Comparison of ENCODE assay signal across 8 mouse cellular contexts in the genomic region with DNA sequence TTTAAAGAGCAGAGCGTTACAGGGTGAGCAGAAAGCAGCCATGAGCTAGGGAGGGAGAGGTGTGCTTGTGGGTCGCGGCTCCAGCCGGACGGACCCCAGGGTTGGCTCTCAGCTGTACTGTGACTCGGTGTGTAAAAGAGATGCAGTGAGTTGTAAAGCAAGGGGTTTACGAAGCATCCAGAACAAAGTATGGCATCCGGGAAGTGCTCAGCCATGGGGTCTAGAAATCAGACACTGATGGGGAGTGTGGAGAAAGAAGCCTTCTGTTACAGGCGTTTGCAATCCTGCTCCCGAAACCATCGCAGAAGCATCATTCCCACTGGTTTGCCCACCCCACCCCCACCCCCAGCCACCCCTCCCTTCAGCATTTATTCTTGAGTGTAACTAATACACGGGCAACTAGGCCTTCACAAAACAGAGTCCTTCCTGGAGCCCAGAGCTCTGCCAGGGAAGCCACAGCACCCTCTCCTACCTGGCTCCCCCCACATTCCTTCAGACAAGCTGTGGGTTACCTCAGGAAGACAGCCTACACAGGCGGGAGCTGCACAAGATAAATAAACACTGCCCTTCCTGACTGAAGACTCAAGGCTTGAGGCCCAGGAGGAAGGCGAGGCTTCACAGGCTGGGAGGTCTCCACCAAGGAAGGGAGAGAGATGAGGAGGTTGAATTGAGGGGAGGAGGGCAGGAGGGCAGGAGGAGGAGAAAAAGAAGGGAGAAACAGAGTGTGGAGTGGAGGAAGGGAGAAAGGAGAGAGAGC.
DNase-seq lines count a peak whose midpoint lies in the region; ATAC-seq lines count a peak whose summit lies in the region.

No protein-coding gene starts in this region.

- peak overlapping the region; percentile 25; the same call in 1 of the 2 replicates for H3K9ac ChIP-seq in lung, embryonic 16.5 days (ENCODE audit: low read length)
- peak overlapping the region; percentile 51 for H3K9ac ChIP-seq in forebrain, embryonic 13.5 days
- H3K9ac ChIP-seq in liver, embryonic 12.5 days = peak overlapping the region; percentile 50
- H3K9ac ChIP-seq in stomach, embryonic 16.5 days (ENCODE audit: low read length) = no peak overlapping the region

- H3K9me3 ChIP-seq in lung, embryonic 16.5 days (ENCODE audit: control insufficient read depth, low read length) = no peaks in the 10 kb centered on the region
- no peaks in the 10 kb centered on the region for H3K9me3 ChIP-seq in forebrain, embryonic 13.5 days (replicated peaks)
- H3K9me3 ChIP-seq in liver, embryonic 12.5 days (replicated peaks) = 0 out of 2 replicates have a peak, but pooled peaks cover 6% of the 10 kb centered on the region
- no peaks in the 10 kb centered on the region for H3K9me3 ChIP-seq in stomach, embryonic 16.5 days (replicated peaks; ENCODE audit: control insufficient read depth, low read length)

- peak overlapping the region; percentile 69 for H3K27ac ChIP-seq in lung, embryonic 16.5 days (ENCODE audit: low read length)
- H3K27ac ChIP-seq in forebrain, embryonic 13.5 days = peak overlapping the region; percentile 52
- peak overlapping the region; percentile 82 for H3K27ac ChIP-seq in liver, embryonic 12.5 days
- H3K27ac ChIP-seq in stomach, embryonic 16.5 days (ENCODE audit: low read length) = no peak overlapping the region

- no peaks in the 10 kb centered on the region for H3K36me3 ChIP-seq in lung, embryonic 16.5 days (ENCODE audit: control insufficient read depth, insufficient read depth, low read length)
- no peaks in the 10 kb centered on the region for H3K36me3 ChIP-seq in forebrain, embryonic 13.5 days (ENCODE audit: poor library complexity, severe bottlenecking)
- peaks cover 3% of the 10 kb centered on the region; the same call in 1 of the 2 replicates for H3K36me3 ChIP-seq in liver, embryonic 12.5 days
- H3K36me3 ChIP-seq in stomach, embryonic 16.5 days (ENCODE audit: control insufficient read depth, insufficient read depth, low read length) = no peaks in the 10 kb centered on the region

- DNase-seq in lung, postnatal 36 days = no peak
- DNase-seq in frontal cortex, postnatal 36 days (ENCODE audit: low spot score in 2 of 2) = no peak
- DNase-seq in gastrocnemius, postnatal 36 days = no peak
- no peak for DNase-seq in kidney, postnatal 10 days

- intact Hi-C loops in gastrocnemius, postnatal 36 days (cut with DNase I) = no loop called here

- H3K27me3 ChIP-seq in lung, embryonic 16.5 days (ENCODE audit: control insufficient read depth, insufficient read depth, low read depth, low read length) = no peaks in the 10 kb centered on the region
- no peaks in the 10 kb centered on the region for H3K27me3 ChIP-seq in forebrain, embryonic 13.5 days
- H3K27me3 ChIP-seq in liver, embryonic 12.5 days (replicated peaks) = no peaks in the 10 kb centered on the region
- no peaks in the 10 kb centered on the region for H3K27me3 ChIP-seq in stomach, embryonic 16.5 days (ENCODE audit: control insufficient read depth, insufficient read depth, low read length)

- WGBS in lung, embryonic 16.5 days = 42% methylated on average over 14 of the region's 14 CpGs
- 63% methylated on average over 14 of the region's 14 CpGs for WGBS in forebrain, embryonic 13.5 days
- 59% methylated on average over 14 of the region's 14 CpGs for WGBS in liver, embryonic 12.5 days (ENCODE audit: insufficient replicate concordance)
- 62% methylated on average over 14 of the region's 14 CpGs for WGBS in stomach, embryonic 16.5 days

- H3K4me3 ChIP-seq in lung, embryonic 16.5 days (ENCODE audit: low read length) = no peak overlapping the region; the same call in 1 of the 2 replicates
- H3K4me3 ChIP-seq in forebrain, embryonic 13.5 days = no peak overlapping the region
- peak overlapping the region; percentile 36 for H3K4me3 ChIP-seq in liver, embryonic 12.5 days
- no peak overlapping the region for H3K4me3 ChIP-seq in stomach, embryonic 16.5 days (replicated peaks; ENCODE audit: low read length)

- peak overlapping the region; percentile 29 for H3K4me2 ChIP-seq in lung, embryonic 16.5 days (ENCODE audit: low read depth, low read length)
- peak overlapping the region; percentile 42 for H3K4me2 ChIP-seq in forebrain, embryonic 13.5 days
- H3K4me2 ChIP-seq in liver, embryonic 12.5 days = peak overlapping the region; percentile 63
- H3K4me2 ChIP-seq in stomach, embryonic 16.5 days (ENCODE audit: low read depth, low read length) = no peak overlapping the region

- peak; percentile 66 for ATAC-seq in lung, embryonic 16.5 days (ENCODE audit: low read depth)
- ATAC-seq in forebrain, embryonic 13.5 days = peak; percentile 36
- ATAC-seq in liver, embryonic 12.5 days = peak; percentile 52; the same call in 1 of the 2 replicates
- ATAC-seq in stomach, embryonic 16.5 days (ENCODE audit: insufficient read depth, low FRiP score) = peak; percentile 67; the same call in 1 of the 2 replicates

- H3K4me1 ChIP-seq in lung, embryonic 16.5 days (replicated peaks; ENCODE audit: control insufficient read depth, insufficient read depth, low read length) = peaks cover 9% of the 10 kb centered on the region
- H3K4me1 ChIP-seq in forebrain, embryonic 13.5 days = peaks cover 18% of the 10 kb centered on the region
- H3K4me1 ChIP-seq in liver, embryonic 12.5 days = peaks cover 40% of the 10 kb centered on the region
- peaks cover 11% of the 10 kb centered on the region; the same call in 1 of the 2 replicates for H3K4me1 ChIP-seq in stomach, embryonic 16.5 days (ENCODE audit: control insufficient read depth, insufficient read depth, low read length)
